In genomic region chr5:43456018-43456417, GRCm38 (mm10) we compare ENCODE assay signal across 12 mouse cellular contexts. TPM values are rescaled to one million over a fixed set of nuclear protein-coding genes. Genes with fewer than 3 reads are reported as not detected.
A peak's percentile ranks its signal among the peaks of the same experiment; 100 is the strongest.
DNase-seq lines count a peak whose midpoint lies in the region; ATAC-seq and TF ChIP-seq lines count a peak whose summit lies in the region.
"Had no signal": no experiment of that assay in that cellular context is flagged by ENCODE, and none has a peak within 500 bp of the region (broad histone marks: within the 10 kb centered on the region; RNA-seq: fewer than 3 reads in every experiment).

No protein-coding gene starts in this region.

- H3K4me2 ChIP-seq in intestine, embryonic 14.5 days (ENCODE audit: low read length), result no peak overlapping the region
- no peak overlapping the region for H3K4me2 ChIP-seq in intestine, postnatal 0 days (replicated peaks; ENCODE audit: low read depth)
- H3K4me2 ChIP-seq in heart, embryonic 16.5 days (ENCODE audit: low read depth, low read length), result no peak overlapping the region
- H3K4me2 ChIP-seq: neural tube, embryonic 15.5 days had no signal

- no peak overlapping the region for H3K9ac ChIP-seq in intestine, embryonic 14.5 days (ENCODE audit: low read length)
- H3K9ac ChIP-seq in intestine, postnatal 0 days (ENCODE audit: low read depth, low read length), result no peak overlapping the region
- H3K9ac ChIP-seq in heart, embryonic 16.5 days (ENCODE audit: low read length), result no peak overlapping the region
- H3K9ac ChIP-seq: neural tube, embryonic 15.5 days had no signal

- H3K27me3 ChIP-seq in intestine, embryonic 14.5 days (replicated peaks; ENCODE audit: control insufficient read depth, insufficient read depth, low read length), result no peaks in the 10 kb centered on the region
- no peaks in the 10 kb centered on the region for H3K27me3 ChIP-seq in intestine, postnatal 0 days (replicated peaks; ENCODE audit: control insufficient read depth, insufficient read depth, low read length)
- H3K27me3 ChIP-seq in embryonic facial prominence, embryonic 10.5 days (replicated peaks; ENCODE audit: low read depth, poor library complexity, severe bottlenecking), result no peaks in the 10 kb centered on the region
- no peaks in the 10 kb centered on the region for H3K27me3 ChIP-seq in heart, embryonic 16.5 days (ENCODE audit: control insufficient read depth, insufficient read depth, low read length)
- H3K27me3 ChIP-seq: neural tube, embryonic 15.5 days had no signal

- ATAC-seq in intestine, embryonic 14.5 days (replicated peaks; ENCODE audit: low FRiP score, low TSS enrichment, low read depth), result peak; percentile 89
- no peak for ATAC-seq in intestine, postnatal 0 days
- ATAC-seq in heart, embryonic 16.5 days (replicated peaks; ENCODE audit: extremely low read depth, insufficient read depth, low FRiP score), result peak; percentile 67

- H3K4me3 ChIP-seq in intestine, embryonic 14.5 days (ENCODE audit: low read depth, low read length), result no peak overlapping the region
- no peak overlapping the region for H3K4me3 ChIP-seq in intestine, postnatal 0 days (ENCODE audit: low read depth, low read length)
- no peak overlapping the region for H3K4me3 ChIP-seq in embryonic facial prominence, embryonic 10.5 days
- no peak overlapping the region for H3K4me3 ChIP-seq in heart, embryonic 16.5 days (ENCODE audit: low read length)
- H3K4me3 ChIP-seq in left cerebral cortex, adult 2 months, result no peak overlapping the region
- H3K4me3 ChIP-seq: layer of hippocampus, adult 2 months; neural tube, embryonic 15.5 days had no signal

- H3K4me1 ChIP-seq in intestine, embryonic 14.5 days (replicated peaks; ENCODE audit: control insufficient read depth, insufficient read depth, low read length), result peaks cover 6% of the 10 kb centered on the region; the same call in 1 of the 2 replicates
- H3K4me1 ChIP-seq in intestine, postnatal 0 days (replicated peaks; ENCODE audit: control insufficient read depth, insufficient read depth, low read length), result no peaks in the 10 kb centered on the region
- no peaks in the 10 kb centered on the region for H3K4me1 ChIP-seq in embryonic facial prominence, embryonic 10.5 days
- peaks cover 4% of the 10 kb centered on the region; the same call in 1 of the 2 replicates for H3K4me1 ChIP-seq in heart, embryonic 16.5 days (ENCODE audit: control insufficient read depth, insufficient read depth, low read length)
- H3K4me1 ChIP-seq: neural tube, embryonic 15.5 days had no signal

- no peak for TF ChIP-seq CTCF in intestine, postnatal 0 days (IDR thresholded peaks at IDR 0.05; ENCODE audit: low read depth)
- no peak for TF ChIP-seq CTCF in left cerebral cortex, adult 2 months (IDR thresholded peaks at IDR 0.05)

- no peaks in the 10 kb centered on the region for H3K36me3 ChIP-seq in intestine, embryonic 14.5 days (ENCODE audit: control insufficient read depth, insufficient read depth, low read length)
- H3K36me3 ChIP-seq in intestine, postnatal 0 days (ENCODE audit: control insufficient read depth, insufficient read depth), result no peaks in the 10 kb centered on the region
- no peaks in the 10 kb centered on the region for H3K36me3 ChIP-seq in embryonic facial prominence, embryonic 10.5 days (replicated peaks)
- no peaks in the 10 kb centered on the region for H3K36me3 ChIP-seq in heart, embryonic 16.5 days (ENCODE audit: control insufficient read depth, insufficient read depth)
- H3K36me3 ChIP-seq: neural tube, embryonic 15.5 days had no signal

- peak overlapping the region; percentile 65; the same call in 1 of the 2 replicates for H3K27ac ChIP-seq in intestine, embryonic 14.5 days (ENCODE audit: low read depth)
- no peak overlapping the region for H3K27ac ChIP-seq in intestine, postnatal 0 days (ENCODE audit: low read depth, low read length)
- H3K27ac ChIP-seq in embryonic facial prominence, embryonic 10.5 days (replicated peaks), result no peak overlapping the region
- no peak overlapping the region for H3K27ac ChIP-seq in heart, embryonic 16.5 days (ENCODE audit: low read length)
- H3K27ac ChIP-seq in left cerebral cortex, adult 2 months, result no peak overlapping the region
- H3K27ac ChIP-seq: layer of hippocampus, adult 2 months; macrophage; neural tube, embryonic 15.5 days had no signal

- intact Hi-C loops in left cerebral cortex, adult 2 months (cut with DNase I), result no loop called here

- H3K9me3 ChIP-seq in intestine, embryonic 14.5 days (ENCODE audit: control insufficient read depth, low read length), result no peaks in the 10 kb centered on the region
- no peaks in the 10 kb centered on the region for H3K9me3 ChIP-seq in intestine, postnatal 0 days (ENCODE audit: control insufficient read depth)
- no peaks in the 10 kb centered on the region for H3K9me3 ChIP-seq in embryonic facial prominence, embryonic 10.5 days
- no peaks in the 10 kb centered on the region for H3K9me3 ChIP-seq in heart, embryonic 16.5 days (replicated peaks; ENCODE audit: control insufficient read depth, low read length)
- H3K9me3 ChIP-seq: neural tube, embryonic 15.5 days had no signal

- WGBS in intestine, embryonic 14.5 days, result 28% methylated on average over 3 of the region's 3 CpGs
- 48% methylated on average over 3 of the region's 3 CpGs for WGBS in intestine, postnatal 0 days
- 77% methylated on average over 3 of the region's 3 CpGs for WGBS in embryonic facial prominence, embryonic 10.5 days
- 17% methylated on average over 3 of the region's 3 CpGs for WGBS in heart, embryonic 16.5 days

- DNase-seq in intestine, embryonic 14.5 days (ENCODE audit: low spot score), result peak; percentile 73
- peak; percentile 32 for DNase-seq in embryonic facial prominence, embryonic 10.5 days (ENCODE audit: low spot score)
- DNase-seq in lung, postnatal 14 days, result peak; percentile 14
- DNase-seq in right cerebral cortex, postnatal 4 days, result no peak
- no peak for DNase-seq in left cerebral cortex, adult 2 months (ENCODE audit: extremely low spot score in 1 of 2, low spot score in 2 of 2)
- no peak for DNase-seq in cerebellum, adult 9-10 months
- DNase-seq: cerebellum, adult 2 months had no signal

RNA-seq across cellular contexts. Expression of gene C1qtnf7, which starts 59.3 kb away (rescaled TPM):
- polyA plus RNA-seq in intestine, embryonic 14.5 days (2014; fragmentation: Nextera tagmentation; extraction: Ambion mirVana), result 6.7 and 6.8 TPM in 2 replicates
- 3.8 and 4.3 TPM in 2 replicates for polyA plus RNA-seq in intestine, postnatal 0 days (2015; fragmentation: Nextera tagmentation; extraction: Ambion mirVana)
- polyA plus RNA-seq in embryonic facial prominence, embryonic 10.5 days (2016; fragmentation: Nextera tagmentation; extraction: Ambion mirVana), result 0.52 and 1.1 TPM in 2 replicates
- polyA plus RNA-seq in heart, embryonic 16.5 days (2015; fragmentation: Nextera tagmentation; extraction: Ambion mirVana), result 6.5 and 7.2 TPM in 2 replicates
- 1 to 10 TPM; 1.6 to 1.9 TPM for total RNA-seq in left cerebral cortex, adult 2 months (2021)
- polyA plus RNA-seq: macrophage had no signal

Comparison
In these comparisons a context has a peak if more than half of its experiments do, and no peak if none do; other contexts are left out.
1. DNase-seq: peak in intestine, embryonic 14.5 days (single experiment), embryonic facial prominence, embryonic 10.5 days (single experiment) and lung, postnatal 14 days (single experiment); none in right cerebral cortex, postnatal 4 days (single experiment), left cerebral cortex, adult 2 months (0 of 2) and cerebellum, adult 9-10 months (single experiment).